ENCODE assay signal across 26 mouse cellular contexts in genomic region chr3:133364138-133364537, GRCm38 (mm10).
"Had no signal": no experiment of that assay in that cellular context is flagged by ENCODE, and none has a peak within 500 bp of the region (broad histone marks: within the 10 kb centered on the region; RNA-seq: fewer than 3 reads in every experiment).

No protein-coding gene starts in this region.

- H3K4me1 ChIP-seq: hindbrain, embryonic 10.5 days; hindbrain, embryonic 12.5 days; intestine, embryonic 15.5 days; liver, embryonic 13.5 days; liver, embryonic 15.5 days had no signal

- H3K36me3 ChIP-seq: intestine, embryonic 15.5 days; limb, embryonic 12.5 days; liver, embryonic 13.5 days; liver, embryonic 15.5 days had no signal

- H3K27ac ChIP-seq: gastrocnemius, adult 2 months; heart, embryonic 10.5 days; hindbrain, embryonic 10.5 days; hindbrain, embryonic 12.5 days; hindbrain, embryonic 14.5 days; intestine, embryonic 15.5 days; layer of hippocampus, adult 2 months; left cerebral cortex, adult 2 months; liver, embryonic 13.5 days; liver, embryonic 15.5 days had no signal

- H3K4me2 ChIP-seq: heart, embryonic 12.5 days; hindbrain, embryonic 12.5 days; hindbrain, embryonic 14.5 days; intestine, embryonic 15.5 days; limb, embryonic 12.5 days; liver, embryonic 11.5 days; liver, embryonic 13.5 days; liver, embryonic 15.5 days had no signal

- ATAC-seq: hindbrain, embryonic 16.5 days; inflammation-experienced regulatory T-cells, adult 6 months; intestine, embryonic 15.5 days; intestine, postnatal 0 days; liver, postnatal 0 days had no signal

- H3K4me3 ChIP-seq: gastrocnemius, adult 2 months; heart, embryonic 10.5 days; heart, embryonic 12.5 days; hindbrain, embryonic 10.5 days; hindbrain, embryonic 12.5 days; intestine, embryonic 15.5 days; layer of hippocampus, adult 2 months; left cerebral cortex, adult 2 months; limb, embryonic 12.5 days; liver, embryonic 13.5 days; liver, embryonic 15.5 days had no signal

- H3K9me3 ChIP-seq: heart, embryonic 10.5 days; heart, embryonic 12.5 days; hindbrain, embryonic 10.5 days; hindbrain, embryonic 12.5 days; intestine, embryonic 15.5 days; limb, embryonic 12.5 days; liver, embryonic 13.5 days; liver, embryonic 15.5 days had no signal

- H3K9ac ChIP-seq: heart, embryonic 12.5 days; hindbrain, embryonic 12.5 days; hindbrain, embryonic 14.5 days; intestine, embryonic 15.5 days; limb, embryonic 12.5 days; liver, embryonic 13.5 days; liver, embryonic 15.5 days; liver, postnatal 0 days had no signal

- H3K27me3 ChIP-seq: heart, embryonic 12.5 days; hindbrain, embryonic 12.5 days; intestine, embryonic 15.5 days; limb, embryonic 12.5 days; liver, embryonic 13.5 days; liver, embryonic 15.5 days had no signal

- DNase-seq: gastrocnemius, adult 2 months; gastrocnemius, postnatal 10 days; gastrocnemius, postnatal 25 days; heart, adult 18-20 months; heart, postnatal 10 days; heart, postnatal 4 days; kidney, adult 2 months; kidney, postnatal 10 days; kidney, postnatal 4 days; liver; liver, embryonic 13.5 days; liver, postnatal 0 days had no signal
